Mouse (Mus musculus) liver, postnatal 0 days (tissue): ENCODE data around the gene Gm13420.

Source experiments
- CTCF ChIP-seq: sonication (generic); IDR thresholded peaks from 2 replicates; pipeline ENCODE4 v1.5.1; 2016; ENCODE audit warnings: antibody characterized with exemption, low read depth
- EP300 ChIP-seq: IDR thresholded peaks from 2 replicates; pipeline ENCODE4 v1.6.1; 2016; ENCODE audit warnings: antibody characterized with exemption, low read depth, mild to moderate bottlenecking

GRCm38 (mm10) chr2:29714127-29714526 lies 37.4 kb downstream of the Gm13420 start:
- TF ChIP-seq CTCF = no peak
- TF ChIP-seq EP300 = no peak
